Mouse (Mus musculus) neural tube, embryonic 13.5 days (tissue): Measurements from ENCODE around the gene Lrriq4. TPM values are rescaled to one million over a fixed set of nuclear protein-coding genes. Genes with fewer than 3 reads are reported as not detected.

ENCODE experiments used
- ATAC-seq: fragments of 200-750 bp; cut with Nextera tagmentation; 2 replicates; pipeline ENCODE4 v1.8.0; 2017; ENCODE audit warnings: low read depth, mild to moderate bottlenecking, moderate TSS enrichment, moderate library complexity
- H3K27ac ChIP-seq: fragments of 300-500 bp; sonication (generic); replicated peaks from 2 replicates; pipeline ENCODE4 v1.5.1; 2015; ENCODE audit warnings: moderate library complexity, mild to moderate bottlenecking, inconsistent platforms
- H3K27me3 ChIP-seq: fragments of 300-500 bp; sonication (generic); 2 replicates; pipeline ENCODE4 v1.6.1; 2015; ENCODE audit warnings: mild to moderate bottlenecking, inconsistent platforms
- H3K36me3 ChIP-seq: fragments of 300-500 bp; sonication (generic); 2 replicates; pipeline ENCODE4 v1.6.1; 2015; ENCODE audit warnings: mild to moderate bottlenecking, inconsistent platforms
- H3K4me1 ChIP-seq: fragments of 300-500 bp; sonication (generic); replicated peaks from 2 replicates; pipeline ENCODE4 v1.6.1; 2015; ENCODE audit warnings: inconsistent platforms
- H3K4me2 ChIP-seq: fragments of 300-500 bp; sonication (generic); 2 replicates; pipeline ENCODE4 v1.6.1; 2015; ENCODE audit warnings: inconsistent platforms, mild to moderate bottlenecking, moderate library complexity
- H3K4me3 ChIP-seq: fragments of 300-500 bp; sonication (generic); 2 replicates; pipeline ENCODE4 v1.5.1; 2015; ENCODE audit warnings: mild to moderate bottlenecking, inconsistent platforms
- H3K9ac ChIP-seq: fragments of 300-500 bp; sonication (generic); 2 replicates; pipeline ENCODE4 v1.6.1; 2015; ENCODE audit warnings: moderate library complexity, mild to moderate bottlenecking, inconsistent platforms
- H3K9me3 ChIP-seq: fragments of 300-500 bp; sonication (generic); 2 replicates; pipeline ENCODE4 v1.6.1; 2016; ENCODE audit warnings: inconsistent platforms
- WGBS: fragments of 180-500 bp; shearing (Covaris S2); methylation state at CpG from one replicate; pipeline ENCODE4 v1.1.7; 2015; 5-methylcytosine and 5-hydroxymethylcytosine counted together
- polyA plus RNA-seq: library from polyadenylated mRNA; unstranded; fragments of >200 nt; fragmentation: Nextera tagmentation; extraction: Ambion mirVana; gene quantifications from 2 replicates; pipeline ENCODE4 v1.2.1, GENCODE M21; 2015

Gene Lrriq4
- polyA plus RNA-seq, 1 experiment from 2014 or later: not detected

DNA sequence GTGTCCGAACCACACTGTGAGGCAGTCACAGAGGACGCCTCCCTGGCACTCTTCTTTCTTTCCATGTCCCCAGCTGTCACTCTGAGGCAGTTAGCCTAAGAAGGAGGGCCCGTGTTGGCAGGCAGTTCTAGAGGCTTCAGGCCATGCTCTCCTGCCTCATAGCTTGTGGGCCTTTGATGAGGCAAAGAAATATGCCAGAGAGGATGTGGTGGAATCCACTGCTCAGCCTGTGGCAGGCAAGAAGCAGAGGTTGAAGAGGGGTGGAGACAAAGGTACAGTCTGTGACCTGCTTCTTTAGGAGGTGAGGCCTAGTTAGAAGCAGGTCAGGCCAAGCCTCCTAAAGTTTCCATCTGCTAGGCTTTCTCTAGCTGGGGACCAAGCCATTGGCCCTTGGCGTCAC, 33.4 kb upstream of the Lrriq4 start:
- peaks cover 13% of the 10 kb centered on the region for H3K4me1 ChIP-seq
- H3K27me3 ChIP-seq: no peaks in the 10 kb centered on the region
- H3K4me2 ChIP-seq: no peak overlapping the region
- H3K9me3 ChIP-seq: no peaks in the 10 kb centered on the region
- H3K4me3 ChIP-seq: no peak overlapping the region
- peaks cover 78% of the 10 kb centered on the region for H3K36me3 ChIP-seq
- WGBS: 94% methylated on average over 4 of the region's 4 CpGs
- no peak overlapping the region for H3K9ac ChIP-seq
- no peak for ATAC-seq
- H3K27ac ChIP-seq: no peak overlapping the region

- Histone ChIP-seq H3K9ac (no peak overlapping the region), H3K27ac (no peak overlapping the region), H3K4me2 (no peak overlapping the region), H3K9me3 (no peaks in the 10 kb centered on the region), H3K4me3 (no peak overlapping the region), H3K4me1 (no peaks in the 10 kb centered on the region), H3K36me3 (peaks cover 55% of the 10 kb centered on the region), H3K27me3 (no peaks in the 10 kb centered on the region)
- WGBS: 88% methylated on average over 8 of the region's 8 CpGs
- no peak for ATAC-seq
Measured at GRCm38 (mm10) chr3:30620132-30620531, 24.2 kb upstream of the Lrriq4 start.

DNA sequence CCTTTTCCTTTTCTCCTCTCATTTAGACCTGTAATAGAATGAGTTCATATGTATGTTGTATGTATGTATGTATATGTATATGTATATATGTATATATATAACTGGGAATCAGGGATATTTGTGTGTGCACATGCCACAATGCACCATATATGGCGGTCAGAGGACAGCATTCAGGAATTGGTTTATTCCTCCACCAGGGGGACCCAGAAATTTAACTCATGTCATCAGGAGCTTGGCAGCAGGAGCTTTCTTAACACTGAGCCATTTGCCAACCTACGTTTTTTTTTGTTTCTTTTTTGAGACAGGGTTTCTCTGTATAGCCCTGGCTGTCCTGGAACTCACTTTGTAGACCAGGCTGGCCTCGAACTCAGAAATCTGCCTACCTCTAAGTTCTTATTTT, 10.6 kb upstream of the Lrriq4 start:
- Histone ChIP-seq H3K4me3 (no peak overlapping the region), H3K27me3 (no peaks in the 10 kb centered on the region), H3K4me2 (no peak overlapping the region), H3K27ac (no peak overlapping the region), H3K9me3 (no peaks in the 10 kb centered on the region), H3K4me1 (no peaks in the 10 kb centered on the region), H3K36me3 (no peaks in the 10 kb centered on the region), H3K9ac (no peak overlapping the region)
- ATAC-seq: no peak
- WGBS: 63% methylated on average over 3 of the region's 3 CpGs

GRCm38 (mm10) chr3:30635629-30636028, 8.7 kb upstream of the Lrriq4 start:
- H3K9ac ChIP-seq: no peak overlapping the region
- no peak overlapping the region for H3K4me2 ChIP-seq
- H3K9me3 ChIP-seq: no peaks in the 10 kb centered on the region
- H3K36me3 ChIP-seq: no peaks in the 10 kb centered on the region
- no peak overlapping the region for H3K27ac ChIP-seq
- no peak for ATAC-seq
- H3K27me3 ChIP-seq: no peaks in the 10 kb centered on the region
- 87% methylated on average over 4 of the region's 4 CpGs for WGBS
- no peak overlapping the region for H3K4me3 ChIP-seq
- H3K4me1 ChIP-seq: no peaks in the 10 kb centered on the region

DNA sequence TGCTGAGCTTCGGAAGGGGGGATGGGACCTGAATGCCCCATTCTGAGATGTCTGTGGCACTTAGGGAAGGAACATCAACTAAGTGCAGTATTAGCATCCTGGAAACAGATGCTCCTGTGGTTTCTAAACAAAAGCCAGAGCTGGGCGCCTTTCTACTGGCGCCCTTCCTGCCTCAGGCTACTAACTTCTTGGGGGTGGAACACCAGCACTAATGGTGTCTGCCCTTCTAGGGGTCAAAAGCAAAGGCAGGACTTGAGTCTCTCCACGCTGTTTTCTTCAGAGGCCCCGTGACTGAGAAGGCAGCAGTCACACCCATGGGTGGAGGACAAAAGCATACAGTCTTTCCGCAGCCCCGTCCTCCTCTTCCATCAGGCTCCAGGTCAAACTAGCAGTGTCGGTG, 2.5 kb downstream of the Lrriq4 start:
- no peaks in the 10 kb centered on the region for H3K36me3 ChIP-seq

GRCm38 (mm10) chr3:30647440-30648090, 3.3 kb downstream of the Lrriq4 start, which contains the start of gene Lrrc34:
Gene Lrrc34 (minus strand): TSS chr3:30647869.
- no peaks in the 10 kb centered on the region for H3K36me3 ChIP-seq
- H3K27ac ChIP-seq: no peak within 1 kb of the TSS
- WGBS: 1% methylated on average over 25 of the region's 25 CpGs
- no peaks in the 10 kb centered on the region for H3K9me3 ChIP-seq
- peaks cover 26% of the 10 kb centered on the region for H3K4me1 ChIP-seq
- H3K4me2 ChIP-seq: peak within 1 kb of the TSS; percentile 65
- H3K27me3 ChIP-seq: peaks cover 41% of the 10 kb centered on the region
- peak within 1 kb of the TSS; percentile 33 for H3K4me3 ChIP-seq
- ATAC-seq: peak; percentile 76
- H3K9ac ChIP-seq: peak within 1 kb of the TSS; percentile 60

More for the DNA sequence above, 2.5 kb downstream of the Lrriq4 start:
- Histone ChIP-seq H3K9me3 (no peaks in the 10 kb centered on the region), H3K4me1 (peaks cover 26% of the 10 kb centered on the region), H3K9ac (no peak overlapping the region), H3K4me3 (no peak overlapping the region), H3K27me3 (peaks cover 40% of the 10 kb centered on the region), H3K27ac (no peak overlapping the region), H3K4me2 (no peak overlapping the region)
- 47% methylated on average over 8 of the region's 8 CpGs for WGBS
- ATAC-seq: no peak

DNA sequence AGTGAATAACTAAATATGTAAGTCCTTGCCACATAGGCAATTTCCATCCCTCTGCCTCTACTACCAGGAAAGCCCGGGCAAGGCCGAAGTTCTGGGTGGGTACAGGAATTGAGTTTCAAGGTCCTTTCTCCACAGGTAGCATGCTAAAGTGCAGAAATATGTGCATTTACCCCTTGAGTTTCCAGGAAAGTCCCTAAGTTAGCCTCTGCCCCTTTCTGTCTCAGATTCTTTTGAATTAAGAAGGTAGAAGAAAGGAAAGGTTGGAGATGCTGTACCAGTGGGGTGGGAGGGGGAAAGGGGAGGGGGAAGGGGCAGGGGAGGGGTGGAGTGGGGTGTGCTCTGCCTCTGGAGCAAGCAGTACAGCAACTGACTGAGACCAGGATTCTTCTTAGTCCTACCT, 4.2 kb downstream of the Lrriq4 start:
- Histone ChIP-seq H3K27me3 (peaks cover 41% of the 10 kb centered on the region), H3K4me1 (peaks cover 26% of the 10 kb centered on the region), H3K36me3 (no peaks in the 10 kb centered on the region), H3K4me2 (no peak overlapping the region), H3K4me3 (no peak overlapping the region), H3K9ac (no peak overlapping the region), H3K27ac (no peak overlapping the region), H3K9me3 (no peaks in the 10 kb centered on the region)
- WGBS: 96% methylated on average over 2 of the region's 2 CpGs
- ATAC-seq: no peak

DNA sequence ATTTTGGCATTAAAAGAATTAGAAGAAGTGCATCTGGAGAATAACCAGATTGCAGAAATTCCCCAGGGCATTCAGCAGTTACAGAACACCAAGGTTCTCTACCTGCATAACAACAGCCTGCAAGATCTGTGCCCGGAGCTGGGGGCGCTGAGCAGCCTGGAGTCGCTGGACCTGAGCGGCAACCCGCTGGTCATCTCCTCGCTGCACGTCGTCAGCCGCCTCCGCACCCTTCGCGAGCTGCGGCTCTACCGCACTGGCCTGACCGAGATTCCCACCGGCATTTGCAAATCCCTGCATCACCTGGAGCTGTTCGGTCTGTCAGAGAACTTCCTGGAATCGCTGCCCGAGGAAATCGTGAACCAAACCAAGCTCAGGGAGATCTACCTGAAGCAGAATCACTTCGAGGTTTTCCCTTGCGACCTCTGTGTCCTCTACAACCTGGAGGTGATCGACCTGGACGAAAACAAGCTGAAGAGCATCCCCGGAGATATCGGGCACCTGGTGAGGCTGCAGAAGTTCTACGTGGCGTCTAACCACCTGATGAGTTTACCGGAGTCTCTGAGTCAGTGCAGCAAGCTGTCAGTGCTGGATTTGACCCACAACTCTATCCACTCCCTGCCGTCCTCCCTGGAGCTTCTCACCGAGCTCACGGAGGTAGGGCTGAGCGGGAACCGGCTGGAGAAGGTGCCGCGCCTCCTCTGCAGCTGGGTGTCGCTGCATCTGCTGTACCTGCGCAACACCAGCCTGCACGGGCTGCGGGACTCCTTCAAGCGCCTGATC, 5.9 kb downstream of the Lrriq4 start:
- Histone ChIP-seq H3K27ac (no peak overlapping the region), H3K9ac (peak overlapping the region; percentile 60), H3K4me1 (peaks cover 26% of the 10 kb centered on the region), H3K36me3 (no peaks in the 10 kb centered on the region), H3K9me3 (no peaks in the 10 kb centered on the region), H3K4me3 (peak overlapping the region; percentile 44), H3K4me2 (peak overlapping the region; percentile 83), H3K27me3 (peaks cover 41% of the 10 kb centered on the region)
- ATAC-seq: peak; percentile 88
- 1% methylated on average over 41 of the region's 41 CpGs for WGBS

DNA sequence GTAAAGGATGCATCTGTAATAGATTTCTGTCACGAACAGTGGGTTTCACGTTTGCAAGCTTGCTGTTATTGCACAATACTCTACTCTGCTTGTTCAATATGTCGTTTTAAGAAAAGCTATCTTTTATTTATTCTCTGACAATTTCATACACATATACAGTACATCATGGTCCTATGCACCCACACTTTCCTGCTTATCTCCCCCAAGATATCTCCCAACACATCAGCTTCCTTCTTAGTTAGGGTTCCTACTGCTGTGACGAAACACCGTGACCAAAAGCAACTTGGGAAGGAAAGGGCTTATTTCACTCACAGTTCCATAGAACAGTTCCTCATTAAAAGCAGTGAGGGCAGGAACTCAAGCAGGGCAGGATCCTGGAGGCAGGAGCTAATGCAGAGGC, 11.6 kb downstream of the Lrriq4 start:
- no peak overlapping the region for H3K9ac ChIP-seq
- WGBS: 92% methylated on average over 5 of the region's 5 CpGs
- no peak overlapping the region for H3K4me3 ChIP-seq
- H3K4me1 ChIP-seq: peaks cover 1% of the 10 kb centered on the region; the same call in 1 of the 2 replicates
- H3K4me2 ChIP-seq: no peak overlapping the region
- no peaks in the 10 kb centered on the region for H3K9me3 ChIP-seq
- no peak for ATAC-seq
- H3K27me3 ChIP-seq: peaks cover 9% of the 10 kb centered on the region
- no peak overlapping the region for H3K27ac ChIP-seq
- H3K36me3 ChIP-seq: no peaks in the 10 kb centered on the region

DNA sequence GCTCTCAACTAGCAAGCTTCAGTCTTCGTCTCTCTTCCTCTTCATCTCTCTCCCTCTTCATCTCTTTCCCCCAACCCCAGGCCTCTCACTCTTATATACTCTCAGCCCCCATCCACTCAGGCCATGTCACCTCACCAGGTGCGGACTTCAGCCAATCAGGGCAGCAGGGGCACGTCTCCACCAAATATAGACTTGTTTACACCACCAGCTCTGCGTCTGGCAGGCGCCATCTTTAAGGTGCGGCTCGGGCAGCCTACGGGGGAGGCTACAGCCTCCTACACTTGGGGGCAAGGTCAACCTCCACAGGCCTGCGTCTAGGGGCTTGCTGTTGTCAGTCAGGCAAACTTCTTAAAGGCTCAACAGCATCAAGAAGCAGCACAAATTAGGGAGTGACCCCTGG, 14.2 kb downstream of the Lrriq4 start:
- H3K4me1 ChIP-seq: no peaks in the 10 kb centered on the region
- H3K9ac ChIP-seq: no peak overlapping the region
- H3K27me3 ChIP-seq: no peaks in the 10 kb centered on the region
- no peaks in the 10 kb centered on the region for H3K9me3 ChIP-seq
- ATAC-seq: no peak
- no peak overlapping the region for H3K27ac ChIP-seq
- no peak overlapping the region for H3K4me2 ChIP-seq
- no peaks in the 10 kb centered on the region for H3K36me3 ChIP-seq
- no peak overlapping the region for H3K4me3 ChIP-seq
- WGBS: 90% methylated on average over 9 of the region's 9 CpGs

- no peak overlapping the region for H3K9ac ChIP-seq
- no peak overlapping the region for H3K4me2 ChIP-seq
- H3K4me3 ChIP-seq: no peak overlapping the region
- no peaks in the 10 kb centered on the region for H3K9me3 ChIP-seq
- H3K27ac ChIP-seq: no peak overlapping the region
- no peaks in the 10 kb centered on the region for H3K4me1 ChIP-seq
- WGBS: 91% methylated on average over 6 of the region's 6 CpGs
- ATAC-seq: no peak
- H3K27me3 ChIP-seq: no peaks in the 10 kb centered on the region
- H3K36me3 ChIP-seq: no peaks in the 10 kb centered on the region
Measured at GRCm38 (mm10) chr3:30683190-30683589, 38.9 kb downstream of the Lrriq4 start.

DNA sequence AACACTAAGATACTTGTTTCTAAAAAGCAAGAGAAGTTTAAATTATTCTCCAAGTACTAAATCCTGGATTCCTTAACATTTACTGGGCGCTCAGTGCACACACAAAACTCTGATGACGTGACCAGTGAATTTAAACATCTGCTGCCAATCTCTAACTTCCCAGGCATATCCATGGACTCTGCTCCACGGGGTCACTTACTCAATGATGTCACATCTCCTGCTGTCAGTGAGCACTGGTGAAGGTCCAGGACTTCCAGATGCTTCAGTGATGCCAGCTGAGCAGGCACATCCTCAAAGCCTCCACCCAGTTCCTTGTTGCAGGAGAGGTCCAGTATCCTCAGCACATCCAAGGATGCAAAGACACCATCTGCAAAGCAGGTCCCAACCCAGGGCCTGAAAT, 42.9 kb downstream of the Lrriq4 start:
- Histone ChIP-seq H3K27ac (no peak overlapping the region), H3K4me1 (no peaks in the 10 kb centered on the region), H3K27me3 (no peaks in the 10 kb centered on the region), H3K4me2 (no peak overlapping the region), H3K4me3 (no peak overlapping the region), H3K9me3 (no peaks in the 10 kb centered on the region), H3K9ac (no peak overlapping the region), H3K36me3 (no peaks in the 10 kb centered on the region)
- ATAC-seq: no peak
- 82% methylated on average over 3 of the region's 3 CpGs for WGBS
